Mouse (Mus musculus) skeletal muscle tissue, adult 2 months (tissue): ENCODE measurements around the gene Lhb.
A peak's percentile ranks its signal among the peaks of the same experiment; 100 is the strongest.

Source experiments
- DNase-seq: peaks from one replicate; pipeline ENCODE4 v3.0.0-alpha.2; 2012; ENCODE audit warnings: low read depth, low spot score

Gene Lhb

GRCm38 (mm10) chr7:45413864-45414739 lies 6.5 kb upstream of the Lhb start:
- no peak for DNase-seq

DNA sequence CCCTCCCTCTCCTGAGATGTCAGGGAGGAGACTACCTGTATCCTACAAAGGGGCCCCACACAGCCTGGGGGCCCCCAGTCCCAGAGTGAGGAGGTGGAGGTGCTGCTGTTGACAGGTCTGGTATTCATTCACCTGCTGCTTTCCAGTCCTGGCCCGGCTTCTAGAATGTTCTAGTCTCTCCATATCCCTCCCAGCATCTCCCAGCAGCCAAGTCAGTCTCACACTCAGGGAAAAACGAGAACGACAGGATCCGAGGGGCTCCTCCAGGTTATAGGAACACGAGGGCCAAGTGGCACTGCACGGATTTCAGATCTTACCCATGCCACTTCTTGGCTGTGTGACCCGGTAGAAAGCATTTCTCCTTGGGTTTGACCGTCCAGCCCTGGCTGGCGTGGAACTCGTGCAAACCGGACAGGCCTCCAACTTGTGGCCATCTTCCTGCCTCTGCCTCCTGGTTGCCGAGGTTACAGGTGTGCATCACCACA lies 5.8 kb upstream of the Lhb start:
- no peak for DNase-seq

DNA sequence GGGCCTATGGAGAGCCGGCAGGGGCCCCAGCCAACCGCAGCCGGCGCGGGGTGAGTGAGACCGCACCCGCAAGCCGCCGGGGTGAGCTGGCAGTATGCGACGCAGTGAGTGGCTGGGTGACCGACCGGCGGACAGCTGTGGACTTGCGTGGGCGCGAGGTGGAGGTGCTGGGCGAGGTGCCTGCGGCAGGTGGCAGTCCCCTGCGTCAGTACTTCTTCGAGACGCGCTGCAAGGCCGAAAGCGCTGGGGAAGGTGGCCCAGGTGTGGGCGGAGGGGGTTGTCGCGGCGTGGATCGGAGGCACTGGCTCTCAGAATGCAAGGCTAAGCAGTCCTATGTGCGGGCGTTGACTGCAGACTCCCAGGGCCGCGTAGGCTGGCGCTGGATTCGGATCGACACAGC lies 5.0 kb upstream of the Lhb start:
- no peak for DNase-seq

GRCm38 (mm10) chr7:45417962-45418492 lies 2.6 kb upstream of the Lhb start:
- no peak for DNase-seq

DNA sequence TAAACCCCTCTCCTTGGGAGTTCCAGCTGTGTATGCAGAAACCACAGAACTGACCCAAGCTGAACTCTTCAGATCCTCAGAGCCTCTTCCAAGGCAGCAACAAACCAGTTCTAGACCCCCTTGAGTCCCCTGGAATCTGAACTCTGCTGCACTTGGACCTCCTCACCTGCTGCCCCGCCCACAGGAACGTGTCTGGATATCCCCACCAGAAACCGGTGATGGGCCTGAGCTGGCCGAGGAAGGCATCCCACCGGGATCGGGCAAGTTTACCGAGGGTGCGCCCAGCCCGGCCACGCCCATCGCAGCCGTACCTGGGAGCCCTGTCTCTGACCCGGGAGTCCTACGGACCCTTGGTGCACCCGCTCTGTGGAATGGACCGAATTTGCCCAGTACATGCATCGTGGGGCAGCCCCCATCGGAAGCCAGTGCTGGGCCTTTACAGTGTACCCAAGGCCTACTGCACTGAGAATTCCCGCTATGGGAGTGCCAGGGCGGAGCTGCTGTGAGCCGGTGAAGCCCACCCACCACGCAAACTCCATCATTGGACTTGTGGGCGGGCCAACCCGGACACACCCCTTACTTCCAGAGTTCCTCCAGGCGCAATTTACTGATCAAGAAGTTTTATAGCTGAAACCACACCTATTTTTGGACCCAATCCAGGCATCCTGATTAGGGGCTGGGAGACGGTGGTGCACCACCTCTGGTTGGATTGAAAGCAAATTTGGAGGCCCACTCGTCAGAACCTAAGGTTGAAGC lies 583 bp upstream of the Lhb start:
- DNase-seq = no peak

- DNase-seq = no peak
Observed at GRCm38 (mm10) chr7:45421194-45421593, 574 bp downstream of the Lhb start.

DNA sequence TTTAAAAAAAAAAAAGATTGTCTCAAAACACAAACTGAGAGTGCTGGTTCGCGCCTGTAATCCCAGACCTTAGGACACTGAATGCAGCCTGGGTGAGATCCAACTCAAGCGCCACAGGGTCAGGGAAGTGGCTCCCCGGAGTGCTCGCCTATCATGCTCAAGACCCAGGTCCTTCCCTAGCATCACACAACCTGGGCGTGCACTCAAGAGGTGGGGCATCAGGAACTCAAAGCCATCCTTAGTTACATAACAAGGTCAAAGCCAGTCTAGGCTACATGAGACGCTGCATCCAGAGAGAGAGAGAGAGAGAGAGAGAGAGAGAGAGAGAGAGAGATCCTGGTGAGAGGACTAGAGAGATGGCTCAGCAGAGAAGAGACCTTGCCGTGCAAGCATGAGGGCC lies 5.9 kb downstream of the Lhb start:
- peak; percentile 91 for DNase-seq

GRCm38 (mm10) chr7:45433835-45434202 lies 13.2 kb downstream of the Lhb start:
- DNase-seq = no peak

DNA sequence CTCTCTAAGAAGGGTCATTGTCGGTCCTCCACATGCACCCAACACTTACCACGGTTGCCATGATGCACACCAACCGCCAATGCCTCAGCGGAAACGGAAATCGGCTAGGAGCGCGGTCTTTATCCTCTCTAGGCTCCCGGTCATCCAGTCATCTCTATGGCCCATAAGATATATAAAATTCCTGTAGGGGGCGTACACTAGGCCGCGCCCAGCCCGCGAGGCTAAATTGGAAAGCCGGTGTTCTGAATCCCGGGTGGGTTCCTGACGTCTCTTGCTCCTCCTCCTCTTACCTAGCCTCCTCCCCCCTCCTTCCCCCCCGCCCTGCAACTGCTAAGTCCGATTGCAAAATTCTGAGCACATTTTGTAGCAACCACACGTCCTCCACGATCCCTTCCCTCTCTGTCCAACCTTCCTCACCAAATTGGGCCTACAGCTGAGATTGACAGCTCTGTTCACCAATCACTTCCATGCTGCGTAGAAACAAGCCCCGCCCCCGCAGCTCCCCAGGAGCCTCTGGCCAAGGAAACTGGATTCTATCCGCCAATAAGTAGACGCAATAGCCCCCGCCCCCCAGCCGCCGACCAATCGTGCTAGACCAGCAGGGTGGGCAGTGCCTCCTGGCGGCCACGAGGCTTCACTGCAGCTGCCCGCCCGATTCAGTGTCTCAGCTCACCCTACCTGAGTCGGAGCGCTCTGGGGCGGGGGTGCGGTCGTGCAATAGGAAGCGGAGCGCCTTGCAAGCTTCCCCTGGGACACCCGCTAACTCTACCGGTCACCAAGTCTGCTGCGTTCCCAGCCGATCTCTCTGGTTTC lies 13.8 kb downstream of the Lhb start, which contains the start of gene Gys1:
Gene Gys1, plus strand, starts transcription at position 642 of the 813 bp plus-strand sequence.
- DNase-seq = peak; percentile 100

- no peak for DNase-seq
Observed at GRCm38 (mm10) chr7:45435038-45435437, 14.4 kb downstream of the Lhb start.

- no peak for DNase-seq
Observed at GRCm38 (mm10) chr7:45436444-45436843, 15.8 kb downstream of the Lhb start.

DNA sequence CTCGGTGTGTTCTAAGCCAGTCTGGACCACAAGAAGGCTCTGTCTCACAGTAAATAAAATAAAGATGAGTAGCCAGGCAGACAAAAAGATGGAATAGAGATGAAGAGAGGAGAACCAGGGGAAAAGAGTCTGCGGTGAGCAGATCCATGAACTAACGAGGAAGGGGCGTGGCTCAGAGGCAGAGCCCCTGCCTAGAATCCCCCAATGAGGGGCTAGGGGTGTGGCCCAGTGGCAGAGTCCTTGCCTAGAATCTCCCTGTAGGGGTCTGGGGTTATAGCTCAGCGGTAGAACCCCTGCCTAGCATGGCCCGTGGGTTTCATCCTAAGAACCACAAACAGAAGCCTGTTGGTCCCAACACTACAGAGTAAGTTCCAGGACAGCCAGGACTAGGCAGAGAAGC lies 16.4 kb downstream of the Lhb start:
- no peak for DNase-seq

DNA sequence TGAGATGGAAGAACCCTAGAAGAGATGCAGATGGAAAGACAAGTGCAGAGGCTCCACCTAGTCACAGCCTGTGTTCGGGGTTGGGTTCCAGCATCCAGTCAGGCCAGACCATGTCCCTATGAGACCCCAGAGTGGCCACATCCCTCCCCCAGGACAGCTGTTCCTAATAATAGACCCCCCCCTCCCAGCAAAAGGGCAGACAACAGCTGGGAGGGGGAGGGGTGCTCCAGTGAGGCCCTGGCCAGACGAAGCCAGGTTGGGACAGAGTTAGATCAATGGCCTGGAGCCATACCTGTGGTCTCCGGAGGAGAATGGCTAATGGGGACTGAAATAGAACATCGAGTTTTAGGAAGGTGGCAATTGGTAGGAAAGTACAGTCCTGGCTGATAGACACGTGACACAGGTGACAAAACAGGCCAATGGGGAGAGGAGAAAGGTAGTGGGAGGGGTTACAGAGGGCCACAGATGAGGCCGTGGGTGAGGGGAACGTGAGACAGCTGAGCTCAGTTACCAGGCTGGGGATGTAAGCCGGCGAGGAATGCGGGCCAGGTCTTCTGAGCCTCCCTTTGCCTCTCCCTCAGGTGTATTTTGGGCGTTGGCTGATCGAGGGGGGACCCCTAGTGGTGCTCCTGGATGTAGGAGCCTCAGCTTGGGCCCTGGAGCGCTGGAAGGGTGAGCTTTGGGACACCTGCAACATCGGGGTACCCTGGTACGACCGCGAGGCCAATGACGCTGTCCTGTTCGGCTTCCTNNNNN lies 17.1 kb downstream of the Lhb start, which contains the start of gene Ruvbl2:
Gene Ruvbl2, minus strand, starts transcription at position 576 of the 756 bp plus-strand sequence.
- peak; percentile 91 for DNase-seq

- peak; percentile 85 for DNase-seq
Observed at GRCm38 (mm10) chr7:45443526-45444420, 23.2 kb downstream of the Lhb start.

DNA sequence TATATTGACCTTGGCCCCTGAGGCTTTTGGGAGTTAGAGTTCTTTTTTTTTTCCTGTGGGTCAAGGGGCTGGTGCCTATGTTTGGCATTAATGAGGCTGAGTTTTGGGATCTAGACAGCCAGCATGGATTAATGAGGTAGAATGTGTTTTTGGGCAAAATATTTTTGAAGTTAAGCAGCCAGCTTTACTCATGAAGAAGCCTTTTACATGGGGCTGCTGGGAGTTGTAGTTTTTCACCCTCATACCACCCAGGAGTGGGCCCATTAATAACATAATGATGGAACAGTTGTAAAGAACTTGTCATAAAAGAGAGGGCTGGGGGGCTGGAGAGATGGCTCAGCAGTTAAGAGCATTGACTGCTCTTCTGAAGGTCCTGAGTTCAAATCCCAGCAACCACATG lies 26.0 kb downstream of the Lhb start:
- no peak for DNase-seq

DNA sequence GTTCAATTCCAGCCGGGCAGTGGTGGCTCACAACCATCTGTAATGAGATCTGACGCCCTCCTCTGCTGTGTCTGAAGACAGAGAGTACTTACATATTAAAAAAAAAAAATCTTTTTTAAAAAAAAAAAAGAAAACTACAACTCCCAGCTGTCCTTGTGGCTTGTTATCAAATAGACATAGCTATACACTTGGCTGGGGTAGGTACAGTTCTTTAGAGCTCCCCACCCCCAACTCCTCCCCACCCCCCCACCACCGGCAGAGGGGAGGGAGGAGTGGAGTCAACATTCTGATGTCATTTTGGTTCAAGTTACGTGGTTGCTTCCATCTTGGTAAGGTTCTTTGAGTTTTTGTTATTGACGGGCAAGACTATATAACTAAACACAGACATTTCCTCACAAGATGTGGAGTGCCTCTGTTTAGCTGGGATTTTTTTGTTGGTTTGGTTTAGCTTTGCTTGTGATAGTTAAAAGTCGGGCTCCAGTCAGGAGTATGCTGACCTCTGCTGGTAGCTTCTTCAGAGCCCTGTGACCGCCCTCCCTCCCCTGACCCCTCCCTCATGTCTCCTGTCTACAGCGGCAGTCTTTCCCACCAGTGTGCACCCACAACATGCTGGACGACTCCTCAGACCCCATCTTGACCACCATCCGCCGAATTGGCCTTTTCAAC lies 26.8 kb downstream of the Lhb start:
- DNase-seq = no peak

- no peak for DNase-seq
Observed at GRCm38 (mm10) chr7:45449974-45450373, 29.4 kb downstream of the Lhb start.

DNA sequence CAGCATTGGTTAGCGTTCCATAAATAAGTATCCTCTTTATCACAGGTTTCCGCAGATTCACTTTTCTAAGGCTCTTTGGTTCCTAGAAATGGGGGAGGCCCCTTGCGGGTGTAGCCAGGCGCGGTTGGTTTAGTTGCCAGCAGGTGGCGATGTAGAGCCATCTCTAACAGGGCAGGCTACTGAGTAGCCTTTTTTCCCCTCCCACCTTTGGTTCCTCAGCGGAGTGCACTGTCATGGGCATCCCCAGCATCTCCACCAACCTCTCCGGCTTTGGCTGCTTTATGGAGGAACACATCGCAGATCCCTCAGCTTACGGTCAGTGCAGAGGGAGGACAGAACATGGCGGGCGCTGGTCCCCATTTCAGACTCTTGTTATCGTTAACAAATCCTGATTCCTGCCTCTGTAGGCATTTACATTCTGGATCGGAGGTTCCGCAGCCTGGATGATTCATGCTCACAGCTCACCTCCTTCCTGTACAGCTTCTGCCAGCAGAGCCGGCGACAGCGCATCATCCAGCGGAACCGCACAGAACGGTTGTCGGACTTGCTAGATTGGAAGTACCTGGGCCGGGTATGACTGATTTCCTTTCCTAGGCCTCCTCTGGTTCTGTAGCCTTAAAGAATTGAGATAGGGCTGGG lies 30.8 kb downstream of the Lhb start:
- DNase-seq = no peak

GRCm38 (mm10) chr7:45454971-45455370 lies 34.4 kb downstream of the Lhb start:
- no peak for DNase-seq
